In genomic region chr5:30285944-30286799, GRCm38 (mm10) we compare ENCODE assay signal across 25 mouse cellular contexts. TPM values are rescaled to one million over a fixed set of nuclear protein-coding genes. Genes with fewer than 3 reads are reported as not detected.
A peak's percentile ranks its signal among the peaks of the same experiment; 100 is the strongest.
DNase-seq lines count a peak whose midpoint lies in the region; ATAC-seq lines count a peak whose summit lies in the region.
"Had no signal": no experiment of that assay in that cellular context is flagged by ENCODE, and none has a peak within 500 bp of the region (broad histone marks: within the 10 kb centered on the region; RNA-seq: fewer than 3 reads in every experiment).

No protein-coding gene starts in this region.

- H3K4me1 ChIP-seq in kidney, embryonic 14.5 days (ENCODE audit: control insufficient read depth, insufficient read depth, low read length) = peaks cover 6% of the 10 kb centered on the region; the same call in 1 of the 2 replicates
- H3K4me1 ChIP-seq in lung, embryonic 16.5 days (replicated peaks; ENCODE audit: control insufficient read depth, insufficient read depth, low read length) = peaks cover 5% of the 10 kb centered on the region; the same call in 1 of the 2 replicates
- H3K4me1 ChIP-seq in liver, embryonic 16.5 days (ENCODE audit: control insufficient read depth, low read depth, low read length) = peaks cover 16% of the 10 kb centered on the region
- H3K4me1 ChIP-seq: embryonic facial prominence, embryonic 12.5 days had no signal

- DNase-seq in kidney, adult 9 months = peak; percentile 12
- no peak for DNase-seq in lung, postnatal 4 days
- DNase-seq in yolk sac, embryonic 10.5 days (ENCODE audit: low spot score) = peak; percentile 67
- DNase-seq in left cerebral cortex, postnatal 36 days (ENCODE audit: low spot score in 2 of 2) = no peak
- no peak for DNase-seq in urinary bladder, postnatal 36 days (ENCODE audit: low spot score in 2 of 2)
- DNase-seq: adrenal gland, postnatal 14 days; cerebellum, postnatal 10 days; gastrocnemius, postnatal 25 days; heart, adult 2 months; heart, postnatal 36 days; kidney, adult 18-20 months; right cerebral cortex, postnatal 25 days; thymus, postnatal 36 days had no signal

- no peak overlapping the region for H3K4me3 ChIP-seq in kidney, embryonic 14.5 days (ENCODE audit: low read length)
- H3K4me3 ChIP-seq in lung, embryonic 16.5 days (ENCODE audit: low read length) = no peak overlapping the region
- no peak overlapping the region for H3K4me3 ChIP-seq in liver, embryonic 16.5 days (ENCODE audit: low read depth, low read length)
- H3K4me3 ChIP-seq: embryonic facial prominence, embryonic 12.5 days; erythroblast, embryonic 14.5 days; forebrain, embryonic 13.5 days; heart, adult 2 months; limb, embryonic 10.5 days; midbrain, embryonic 10.5 days had no signal

- peaks cover 9% of the 10 kb centered on the region; the same call in 1 of the 2 replicates for H3K9me3 ChIP-seq in kidney, embryonic 14.5 days (ENCODE audit: control insufficient read depth, low read length)
- H3K9me3 ChIP-seq in lung, embryonic 16.5 days (ENCODE audit: control insufficient read depth, low read length) = peaks cover 8% of the 10 kb centered on the region
- H3K9me3 ChIP-seq in liver, embryonic 16.5 days (replicated peaks; ENCODE audit: control insufficient read depth, low read length) = no peaks in the 10 kb centered on the region; the same call in 1 of the 2 replicates

- no peak overlapping the region for H3K4me2 ChIP-seq in kidney, embryonic 14.5 days (replicated peaks; ENCODE audit: low read depth, low read length)
- H3K4me2 ChIP-seq in lung, embryonic 16.5 days (ENCODE audit: low read depth, low read length) = no peak overlapping the region
- H3K4me2 ChIP-seq in liver, embryonic 16.5 days (ENCODE audit: low read depth, low read length) = peak overlapping the region; percentile 14; the same call in 1 of the 2 replicates
- H3K4me2 ChIP-seq: embryonic facial prominence, embryonic 12.5 days; forebrain, embryonic 13.5 days; hindbrain, embryonic 14.5 days had no signal

- intact Hi-C loops in left cerebral cortex, postnatal 36 days (cut with DNase I) = no loop called here

- H3K27ac ChIP-seq in kidney, embryonic 14.5 days (ENCODE audit: low read depth, low read length) = no peak overlapping the region
- peak overlapping the region; percentile 62 for H3K27ac ChIP-seq in lung, embryonic 16.5 days (ENCODE audit: low read length)
- H3K27ac ChIP-seq in liver, embryonic 16.5 days (ENCODE audit: low read length) = peak overlapping the region; percentile 77
- H3K27ac ChIP-seq: embryonic facial prominence, embryonic 12.5 days; forebrain, embryonic 13.5 days; heart, adult 2 months; hindbrain, embryonic 14.5 days; limb, embryonic 10.5 days; midbrain, embryonic 10.5 days had no signal

- no peaks in the 10 kb centered on the region for H3K27me3 ChIP-seq in kidney, embryonic 14.5 days (ENCODE audit: control insufficient read depth, insufficient read depth, low read length)
- H3K27me3 ChIP-seq in lung, embryonic 16.5 days (ENCODE audit: control insufficient read depth, insufficient read depth, low read depth, low read length) = no peaks in the 10 kb centered on the region; the same call in 1 of the 2 replicates
- peaks cover 10% of the 10 kb centered on the region for H3K27me3 ChIP-seq in liver, embryonic 16.5 days (ENCODE audit: control insufficient read depth, insufficient read depth, low read depth, low read length)
- H3K27me3 ChIP-seq: embryonic facial prominence, embryonic 12.5 days; forebrain, embryonic 13.5 days had no signal

- 66% methylated on average over 10 of the region's 10 CpGs for WGBS in kidney, embryonic 14.5 days
- WGBS in lung, embryonic 16.5 days = 37% methylated on average over 10 of the region's 10 CpGs
- WGBS in liver, embryonic 16.5 days (ENCODE audit: insufficient replicate concordance) = 58% methylated on average over 10 of the region's 10 CpGs

- no peak overlapping the region for H3K9ac ChIP-seq in kidney, embryonic 14.5 days (ENCODE audit: low read depth, low read length)
- H3K9ac ChIP-seq in lung, embryonic 16.5 days (ENCODE audit: low read length) = no peak overlapping the region
- no peak overlapping the region for H3K9ac ChIP-seq in liver, embryonic 16.5 days (ENCODE audit: low read depth, low read length)
- H3K9ac ChIP-seq: embryonic facial prominence, embryonic 12.5 days; forebrain, embryonic 13.5 days; hindbrain, embryonic 14.5 days had no signal

- no peaks in the 10 kb centered on the region for H3K36me3 ChIP-seq in kidney, embryonic 14.5 days (ENCODE audit: control insufficient read depth, insufficient read depth, low read length)
- H3K36me3 ChIP-seq in lung, embryonic 16.5 days (ENCODE audit: control insufficient read depth, insufficient read depth, low read length) = no peaks in the 10 kb centered on the region
- no peaks in the 10 kb centered on the region for H3K36me3 ChIP-seq in liver, embryonic 16.5 days (ENCODE audit: control insufficient read depth, insufficient read depth)
- H3K36me3 ChIP-seq: embryonic facial prominence, embryonic 12.5 days; G1E; limb, embryonic 10.5 days; midbrain, embryonic 10.5 days had no signal

- ATAC-seq in kidney, embryonic 14.5 days (ENCODE audit: low FRiP score, low TSS enrichment) = no peak
- peak; percentile 64 for ATAC-seq in lung, embryonic 16.5 days (ENCODE audit: low read depth)
- ATAC-seq in liver, embryonic 16.5 days (ENCODE audit: low read depth) = peak; percentile 75
- ATAC-seq: activated CD4-positive, CD25-positive, alpha-beta regulatory T cell, adult 4 months; forebrain, embryonic 13.5 days had no signal

RNA-seq across cellular contexts. Expression of gene Drc1, which starts 5.0 kb away (rescaled TPM):
- 0.23 and 0.24 TPM in 2 replicates for polyA plus RNA-seq in kidney, embryonic 14.5 days (2014; fragmentation: Nextera tagmentation; extraction: Ambion mirVana)
- polyA plus RNA-seq in lung, embryonic 16.5 days (2015; fragmentation: Nextera tagmentation; extraction: Ambion mirVana) = 4.8 and 5.8 TPM in 2 replicates
- polyA plus RNA-seq in liver, embryonic 16.5 days (2015; fragmentation: Nextera tagmentation; extraction: Ambion mirVana) = 1.8 and 2.0 TPM in 2 replicates
- total RNA-seq in left cerebral cortex, postnatal 36 days (2021) = 10 to 100 TPM; 14.3 to 19.7 TPM
- total RNA-seq: G1E; gastrocnemius, postnatal 25 days; heart, adult 2 months had no signal
- polyA plus RNA-seq: erythroblast, embryonic 14.5 days; G1E; heart, embryonic 14.5 days had no signal

RNA-seq across cellular contexts. Expression of gene Selenoi, which starts 53.8 kb away (rescaled TPM):
- polyA plus RNA-seq in kidney, embryonic 14.5 days (2014; fragmentation: Nextera tagmentation; extraction: Ambion mirVana) = 16.9 and 19.1 TPM in 2 replicates
- 15.1 and 19.4 TPM in 2 replicates for polyA plus RNA-seq in lung, embryonic 16.5 days (2015; fragmentation: Nextera tagmentation; extraction: Ambion mirVana)
- polyA plus RNA-seq in liver, embryonic 16.5 days (2015; fragmentation: Nextera tagmentation; extraction: Ambion mirVana) = 11.7 and 12.5 TPM in 2 replicates
- total RNA-seq in left cerebral cortex, postnatal 36 days (2021) = 10 to 100 TPM; 48.9 to 50.4 TPM

Comparison
In these comparisons a context has a peak if more than half of its experiments do, and no peak if none do; other contexts are left out.
1. DNase-seq: peak in kidney, adult 9 months (single experiment) and yolk sac, embryonic 10.5 days (single experiment); none in lung, postnatal 4 days (0 of 2), left cerebral cortex, postnatal 36 days (0 of 2) and urinary bladder, postnatal 36 days (0 of 2).